Mouse (Mus musculus) myocyte (in vitro differentiated cells): Measurements from ENCODE around the gene Itgb5. TPM values are rescaled to one million over a fixed set of nuclear protein-coding genes. Genes with fewer than 3 reads are reported as not detected.

Source experiments
- H3K27me3 ChIP-seq: one replicate; pipeline ENCODE4 v1.6.1; 2011; ENCODE audit not compliant: control insufficient read depth, insufficient read depth, insufficient read length
- H3K36me3 ChIP-seq: one replicate; pipeline ENCODE4 v1.6.1; 2011; ENCODE audit not compliant: control insufficient read depth, insufficient read depth
- H3K4me2 ChIP-seq: one replicate; pipeline ENCODE4 v1.6.1; 2011; ENCODE audit warnings: low read depth, control low read depth
- H3K4me3 ChIP-seq: one replicate; pipeline ENCODE4 v1.5.1; 2011; ENCODE audit warnings: mild to moderate bottlenecking, control low read depth, moderate library complexity
- H3K79me2 ChIP-seq: one replicate; pipeline ENCODE4 v1.6.1; 2011; ENCODE audit not compliant: control insufficient read depth, insufficient read depth
- H3ac ChIP-seq: one replicate; pipeline ENCODE4 v1.6.1; 2011; ENCODE audit not compliant: control insufficient read depth, insufficient read length
- CEBPB ChIP-seq: IDR thresholded peaks from 2 replicates; pipeline ENCODE4 v1.6.1; 2011; ENCODE audit warnings: mild to moderate bottlenecking, moderate library complexity; ENCODE audit not compliant: poor library complexity, insufficient read depth, severe bottlenecking
- E2F4 ChIP-seq: IDR thresholded peaks from one replicate; pipeline ENCODE4 v1.6.1; 2011; ENCODE audit warnings: mild to moderate bottlenecking, control low read depth, moderate library complexity; ENCODE audit not compliant: insufficient read depth
- MAX ChIP-seq: IDR thresholded peaks from one replicate; pipeline ENCODE4 v1.6.1; 2011; ENCODE audit warnings: low read depth, mild to moderate bottlenecking, control low read depth
- MYOD1 ChIP-seq, 3 experiments: IDR thresholded peaks; one replicate each; pipeline ENCODE4 v1.6.1; 2011; ENCODE audit warnings: control low read depth in 2 of 3, low read depth in 2 of 3, mild to moderate bottlenecking in 2 of 3, moderate library complexity in 1 of 3; ENCODE audit not compliant: insufficient read length in 2 of 3, control insufficient read depth in 1 of 3
- MYOG ChIP-seq, 3 experiments: IDR thresholded peaks; one replicate each; pipeline ENCODE4 v1.6.1; 2011; ENCODE audit warnings: control low read depth in 2 of 3, low read depth in 2 of 3, mild to moderate bottlenecking in 2 of 3; ENCODE audit not compliant: insufficient read length in 2 of 3, control insufficient read depth in 1 of 3, insufficient read depth in 1 of 3
- POLR2A ChIP-seq: IDR thresholded peaks from one replicate; pipeline ENCODE4 v1.6.1; 2011; ENCODE audit warnings: low read depth, mild to moderate bottlenecking, control low read depth, moderate library complexity; ENCODE audit not compliant: insufficient read length
- POLR2AphosphoS2 ChIP-seq: IDR thresholded peaks from one replicate; pipeline ENCODE4 v1.6.1; 2011; ENCODE audit warnings: low read depth, control low read depth; ENCODE audit not compliant: insufficient read length
- REST ChIP-seq: IDR thresholded peaks from one replicate; pipeline ENCODE4 v1.6.1; 2011; ENCODE audit warnings: mild to moderate bottlenecking, control low read depth, moderate library complexity; ENCODE audit not compliant: insufficient read depth, insufficient read length
- SRF ChIP-seq: IDR thresholded peaks from one replicate; pipeline ENCODE4 v1.6.1; 2011; ENCODE audit warnings: low read depth; ENCODE audit not compliant: control insufficient read depth, insufficient read length
- TCF12 ChIP-seq: IDR thresholded peaks from one replicate; pipeline ENCODE4 v1.6.1; 2011; ENCODE audit warnings: mild to moderate bottlenecking, control low read depth; ENCODE audit not compliant: poor library complexity, insufficient read depth, severe bottlenecking
- TCF3 ChIP-seq: IDR thresholded peaks from one replicate; pipeline ENCODE4 v1.6.1; 2011; ENCODE audit warnings: low read depth, control low read depth; ENCODE audit not compliant: insufficient read length
- USF1 ChIP-seq: IDR thresholded peaks from one replicate; pipeline ENCODE4 v1.6.1; 2011; ENCODE audit warnings: low read depth, mild to moderate bottlenecking, control low read depth, moderate library complexity
- polyA plus RNA-seq: library from polyadenylated mRNA; unstranded; fragments of >200 nt; fragmentation: generic; extraction: Trizol; gene quantifications from one replicate; pipeline ENCODE4 v1.2.1, GENCODE M21; 2012; ENCODE audit warnings: missing spikeins

The Itgb5 gene
- polyA plus RNA-seq, 1 experiment: 114 TPM

DNA sequence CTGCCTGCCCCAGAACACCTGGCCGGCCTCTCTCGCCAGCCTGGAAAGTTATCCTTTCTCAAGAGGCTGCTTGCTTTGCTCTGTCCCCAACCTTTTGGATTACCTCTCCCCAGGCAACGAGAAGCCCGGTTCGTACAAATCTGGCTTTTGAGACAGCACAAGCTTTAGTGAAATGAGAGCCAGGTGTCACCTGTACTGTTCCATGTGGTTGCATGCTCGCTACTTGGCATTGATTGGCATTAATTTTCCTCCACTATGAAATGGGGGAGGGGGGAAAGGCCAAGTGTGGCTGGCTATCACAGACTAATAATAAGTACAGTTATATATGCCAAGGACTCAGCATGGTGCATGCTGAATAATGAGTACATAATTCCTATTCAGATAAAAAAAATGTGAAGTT, 164.9 kb downstream of the Itgb5 start:
- Histone ChIP-seq H3K79me2 (no peaks in the 10 kb centered on the region), H3K4me3 (no peak overlapping the region), H3ac (no peak overlapping the region), H3K4me2 (no peak overlapping the region), H3K27me3 (peaks cover 6% of the 10 kb centered on the region), H3K36me3 (no peaks in the 10 kb centered on the region)
- TF ChIP-seq REST: no peak
- no peak for TF ChIP-seq POLR2AphosphoS2
- no peak for TF ChIP-seq CEBPB
- TF ChIP-seq E2F4: no peak
- no peak for TF ChIP-seq MYOG (IDR thresholded peaks at IDR 0.05; ENCODE audit: control insufficient read depth in 1 of 3, insufficient read depth in 1 of 3, insufficient read length in 2 of 3, low read depth in 2 of 3)
- no peak for TF ChIP-seq USF1
- TF ChIP-seq MAX: no peak
- TF ChIP-seq MYOD1 (IDR thresholded peaks at IDR 0.05; ENCODE audit: control insufficient read depth in 1 of 3, insufficient read length in 2 of 3, low read depth in 2 of 3): no peak
- TF ChIP-seq TCF3: no peak
- TF ChIP-seq SRF: no peak
- TF ChIP-seq TCF12: no peak
- TF ChIP-seq POLR2A: no peak

GRCm38 (mm10) chr16:33995496-33995895, 166.0 kb downstream of the Itgb5 start:
- Histone ChIP-seq H3K4me2 (no peak overlapping the region), H3K36me3 (no peaks in the 10 kb centered on the region), H3K27me3 (peaks cover 6% of the 10 kb centered on the region), H3K79me2 (no peaks in the 10 kb centered on the region), H3ac (no peak overlapping the region), H3K4me3 (no peak overlapping the region)
- TF ChIP-seq CEBPB (no peak), TCF3 (no peak), MYOD1 (IDR thresholded peaks at IDR 0.05; ENCODE audit: control insufficient read depth in 1 of 3, insufficient read length in 2 of 3, low read depth in 2 of 3) (no peak)

GRCm38 (mm10) chr16:33996030-33996429, 166.6 kb downstream of the Itgb5 start:
- peak overlapping the region; percentile 22 for H3K4me2 ChIP-seq
- no peak overlapping the region for H3ac ChIP-seq
- H3K27me3 ChIP-seq: peaks cover 6% of the 10 kb centered on the region
- H3K36me3 ChIP-seq: no peaks in the 10 kb centered on the region
- no peak overlapping the region for H3K4me3 ChIP-seq
- no peak for TF ChIP-seq MYOD1 (IDR thresholded peaks at IDR 0.05; ENCODE audit: control insufficient read depth in 1 of 3, insufficient read length in 2 of 3, low read depth in 2 of 3)
- TF ChIP-seq POLR2A: no peak
- TF ChIP-seq USF1: no peak
- TF ChIP-seq CEBPB: no peak
- TF ChIP-seq REST: no peak
- no peak for TF ChIP-seq SRF
- no peak for TF ChIP-seq TCF12
- TF ChIP-seq POLR2AphosphoS2: no peak
- no peak for TF ChIP-seq MAX
- no peak for TF ChIP-seq E2F4
- no peaks in the 10 kb centered on the region for H3K79me2 ChIP-seq

GRCm38 (mm10) chr16:33998011-33998410, 168.5 kb downstream of the Itgb5 start:
- no peak overlapping the region for H3ac ChIP-seq
- no peak overlapping the region for H3K4me3 ChIP-seq
- H3K36me3 ChIP-seq: no peaks in the 10 kb centered on the region
- no peak overlapping the region for H3K4me2 ChIP-seq
- TF ChIP-seq SRF (no peak), MYOG (IDR thresholded peaks at IDR 0.05; ENCODE audit: control insufficient read depth in 1 of 3, insufficient read depth in 1 of 3, insufficient read length in 2 of 3, low read depth in 2 of 3) (no peak), REST (no peak)
- H3K79me2 ChIP-seq: no peaks in the 10 kb centered on the region
- H3K27me3 ChIP-seq: peaks cover 6% of the 10 kb centered on the region

Other genes with a start within 250 kb of the Itgb5 start
- 28.3 TPM for gene Heg1, start 145.3 kb upstream of the Itgb5 start, polyA plus RNA-seq
- 0.05 TPM for gene Muc13, start 35.6 kb upstream of the Itgb5 start, polyA plus RNA-seq
- gene Umps, start 137.4 kb downstream of the Itgb5 start, polyA plus RNA-seq: 18.9 TPM